Mouse (Mus musculus) retina, postnatal 7 days (tissue): ENCODE measurements around the gene Ugt2b35.
"Not testable (repeated sequence)": the region's sequence is repeated elsewhere in the genome, so short reads cannot be mapped to it uniquely, and the experiment has no call there.

ENCODE experiments used
- DNase-seq: peaks from one replicate; pipeline ENCODE4 v3.0.0-alpha.2; 2012; ENCODE audit warnings: low read depth, low spot score

Gene Ugt2b35

DNA sequence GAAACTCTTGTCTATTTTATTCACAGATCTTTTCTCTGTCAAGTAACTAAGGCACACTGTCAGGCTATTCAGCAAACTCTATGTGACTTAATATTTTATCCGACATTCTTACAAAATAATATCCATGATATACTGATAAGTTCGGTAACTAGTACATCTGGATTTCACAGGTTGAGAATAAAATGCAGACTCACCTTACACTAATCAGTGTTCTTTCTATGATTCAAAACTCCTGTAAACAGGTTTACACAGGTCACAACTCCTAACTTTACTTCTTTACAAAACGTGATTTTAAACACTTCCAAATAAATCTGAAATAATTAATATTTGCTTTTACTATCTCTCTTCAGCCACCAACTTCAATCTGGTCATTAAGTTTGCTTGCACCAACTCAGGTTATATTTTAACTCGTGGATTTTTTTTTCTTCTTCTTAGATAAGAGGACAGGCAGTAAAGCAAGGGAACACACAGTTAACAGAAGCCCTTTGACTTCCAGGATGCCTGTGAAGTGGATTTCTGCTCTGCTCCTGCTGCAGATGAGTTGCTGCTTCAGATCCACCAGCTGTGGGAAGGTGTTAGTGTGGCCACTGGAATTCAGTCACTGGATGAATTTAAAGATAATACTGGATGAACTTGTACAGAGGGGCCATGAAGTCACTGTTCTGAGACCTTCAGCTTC is at the start of gene Ugt2b35:
Ugt2b35 (plus strand) TSS at position 466 of the 679 bp plus-strand sequence.
- DNase-seq = no peak

DNA sequence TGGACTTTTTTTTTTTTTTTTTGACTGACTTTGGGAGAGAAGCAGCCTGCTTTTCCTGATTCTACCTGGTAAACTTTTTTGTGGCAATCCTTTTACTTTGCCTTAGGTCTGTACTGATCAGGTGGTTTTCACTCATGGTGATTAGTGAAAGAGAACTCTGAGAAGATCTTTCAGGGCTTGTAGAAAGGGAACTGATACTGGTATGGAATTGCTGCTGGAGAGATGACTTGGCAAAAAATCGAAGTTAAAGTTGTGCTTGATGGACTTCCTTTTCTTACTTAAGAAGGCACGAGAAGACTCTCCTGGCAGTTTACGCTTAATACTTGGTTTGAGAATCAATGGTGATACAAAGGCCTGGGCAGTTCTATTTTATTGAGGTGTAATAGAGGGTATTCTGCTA is 40.2 kb upstream of the Ugt2b35 start:
- DNase-seq = no peak

DNA sequence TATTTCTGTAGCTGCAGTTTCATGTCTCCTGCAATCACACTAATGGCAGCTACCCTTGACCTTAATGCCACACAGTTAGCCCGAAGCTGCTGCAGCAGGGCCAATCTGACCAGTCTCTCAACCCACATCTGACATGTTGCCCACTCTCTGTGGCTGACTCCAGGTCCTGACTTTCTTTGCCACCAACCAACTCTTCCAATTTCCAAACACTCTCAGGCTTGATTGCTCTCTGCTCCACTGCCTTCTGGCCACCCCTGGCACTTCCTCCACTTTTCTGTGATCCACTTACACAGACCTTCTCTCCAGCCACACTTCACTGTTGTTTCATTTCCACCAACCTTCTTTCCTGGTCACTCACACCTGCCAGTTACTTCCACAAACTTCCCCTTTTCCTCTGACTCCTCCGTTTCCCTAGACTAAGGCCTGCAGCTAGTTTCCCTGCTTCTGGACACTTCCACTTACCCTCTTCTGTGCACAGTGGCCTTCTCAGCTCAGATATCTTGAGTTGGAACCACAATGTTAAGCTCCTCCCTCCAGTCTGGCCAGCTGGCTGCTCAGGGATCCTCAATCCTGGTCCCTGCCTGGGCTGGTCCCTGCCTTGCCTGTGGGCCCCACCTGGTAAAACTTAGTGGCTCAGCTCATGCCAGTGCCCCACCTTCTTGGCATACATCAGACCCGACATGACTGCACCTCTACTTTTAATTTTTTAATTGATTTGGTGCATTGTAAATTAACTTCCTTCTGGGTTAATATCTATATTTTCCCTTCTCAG is 38.9 kb upstream of the Ugt2b35 start:
- no peak for DNase-seq

DNA sequence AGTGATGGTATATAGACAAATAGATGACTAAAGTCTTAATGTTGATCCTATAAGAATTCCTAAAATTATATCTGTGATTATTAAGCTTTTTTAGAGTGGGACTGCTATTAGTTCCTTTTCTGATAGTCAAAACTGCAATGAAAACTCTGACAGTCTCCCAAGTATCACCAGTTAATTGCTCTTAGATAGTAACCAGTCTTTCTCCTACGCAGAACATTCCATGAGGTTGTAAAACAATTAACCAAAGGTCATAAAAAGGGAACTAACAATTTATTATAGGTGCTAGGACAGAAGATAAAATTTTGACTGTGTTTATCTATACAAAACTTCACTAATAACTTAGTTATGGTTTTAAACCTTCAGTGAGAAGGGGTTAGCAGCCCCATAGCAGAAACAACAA is 37.8 kb upstream of the Ugt2b35 start:
- DNase-seq = not testable (repeated sequence)

DNA sequence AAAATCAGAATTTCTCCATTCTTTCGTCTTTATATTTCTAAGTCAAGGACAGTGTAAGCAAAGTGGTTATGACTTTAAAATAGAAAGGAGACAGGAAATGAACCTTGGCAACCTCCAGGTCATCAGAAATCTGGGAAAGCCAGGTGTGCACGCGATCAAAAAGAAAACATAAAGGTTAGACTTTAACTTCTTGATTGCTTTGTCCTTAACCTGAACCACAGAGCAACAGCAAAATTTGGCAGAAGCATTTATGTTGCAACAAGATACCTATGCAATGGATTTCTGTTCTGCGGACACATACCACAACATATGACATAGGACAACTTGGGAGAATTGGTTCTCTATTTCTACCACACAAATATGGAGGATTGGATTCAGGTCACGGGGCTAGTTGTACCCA is 33.4 kb upstream of the Ugt2b35 start:
- not testable (repeated sequence) for DNase-seq

DNA sequence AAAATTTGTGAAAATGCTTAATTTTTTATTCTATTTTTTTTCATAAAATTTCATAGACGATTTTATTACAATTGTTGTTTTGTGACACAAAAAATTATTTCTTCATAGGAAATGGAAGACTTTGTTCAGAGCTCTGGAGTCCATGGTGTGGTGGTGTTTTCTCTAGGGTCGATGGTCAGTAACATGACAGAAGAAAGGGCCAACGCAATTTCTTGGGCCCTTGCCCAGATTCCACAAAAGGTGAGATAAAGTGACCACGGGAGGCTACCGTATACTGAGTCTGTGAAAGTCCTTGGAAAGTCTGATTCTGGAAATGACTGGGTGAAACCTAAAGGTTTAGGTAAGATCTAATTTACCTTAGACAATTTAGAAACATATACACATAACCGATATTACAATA is 4.1 kb downstream of the Ugt2b35 start:
- DNase-seq = no peak

DNA sequence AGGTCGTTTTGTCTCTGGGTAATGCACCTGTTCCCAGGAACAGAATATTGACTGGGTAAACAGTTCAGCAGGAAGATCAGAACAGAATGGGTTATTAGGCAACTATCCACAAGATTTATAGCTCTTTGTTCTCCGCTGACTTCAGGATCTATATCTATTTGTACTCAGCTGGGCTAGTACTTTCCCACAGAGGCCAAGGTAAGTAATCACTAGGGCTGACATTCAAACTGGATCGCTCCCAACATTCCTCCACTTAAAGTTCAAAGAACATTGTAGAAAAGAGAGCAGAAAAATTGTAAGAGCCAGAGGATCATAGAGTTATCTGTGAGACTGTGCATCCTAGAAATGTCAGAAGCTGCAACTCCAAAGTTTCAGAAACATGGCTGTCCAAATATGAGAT is 14.8 kb downstream of the Ugt2b35 start:
- no peak for DNase-seq

DNA sequence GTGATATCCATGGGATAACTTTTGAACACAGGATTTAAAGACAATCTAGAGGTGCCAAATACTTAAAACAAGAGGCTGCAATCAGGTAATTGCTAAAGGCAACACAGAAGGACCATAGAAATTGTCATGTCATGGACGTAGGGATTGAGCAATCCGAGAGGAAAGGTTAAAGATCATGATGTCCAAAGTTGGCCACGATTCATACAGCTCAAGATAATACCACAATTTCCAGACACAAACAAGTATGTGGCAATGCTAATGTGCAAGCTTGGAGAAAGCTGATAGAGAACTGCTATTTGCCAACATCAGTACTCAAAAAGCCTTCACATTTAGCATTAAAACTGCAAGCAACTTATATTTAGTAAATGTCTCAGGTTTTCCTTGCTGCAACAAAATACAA is 26.7 kb downstream of the Ugt2b35 start:
- no peak for DNase-seq

DNA sequence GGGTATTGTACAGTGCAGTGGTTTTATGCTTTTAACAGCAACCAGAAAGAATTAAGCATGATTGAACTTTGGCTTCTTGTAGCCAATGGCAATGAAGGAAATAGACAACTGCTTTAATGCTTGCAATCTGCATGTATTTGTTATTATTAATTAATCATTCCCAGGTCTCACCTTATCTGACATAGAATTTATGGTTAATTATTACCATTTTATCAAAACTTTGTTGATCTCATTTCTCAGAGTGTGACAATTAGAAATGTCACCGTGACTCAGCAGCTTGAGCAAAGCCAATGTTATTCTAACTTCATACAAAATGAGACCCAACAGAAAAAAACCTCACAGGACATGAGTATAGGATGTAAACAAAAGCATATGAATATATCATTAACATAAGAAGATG is 30.0 kb downstream of the Ugt2b35 start:
- no peak for DNase-seq
